Mouse (Mus musculus) embryonic facial prominence, embryonic 14.5 days (tissue): ENCODE data around the gene Pou2f2. TPM values are rescaled to one million over a fixed set of nuclear protein-coding genes. Genes with fewer than 3 reads are reported as not detected.

Experiments used
- ATAC-seq: fragments of 200-750 bp; cut with Nextera tagmentation; 2 replicates; pipeline ENCODE4 v1.8.0; 2017; ENCODE audit warnings: low read depth, moderate number of reproducible peaks, moderate TSS enrichment
- DNase-seq: peaks from one replicate; pipeline ENCODE4 v3.0.0-alpha.2; 2015; ENCODE audit warnings: low spot score
- H3K27ac ChIP-seq: fragments of 300-500 bp; sonication (generic); replicated peaks from 2 replicates; pipeline ENCODE4 v1.5.1; 2014; ENCODE audit warnings: low read depth, mild to moderate bottlenecking, low read length, moderate library complexity
- H3K27me3 ChIP-seq: fragments of 300-500 bp; sonication (generic); replicated peaks from 2 replicates; pipeline ENCODE4 v1.6.1; 2014; ENCODE audit warnings: low read length; ENCODE audit not compliant: control insufficient read depth, insufficient read depth
- H3K36me3 ChIP-seq: fragments of 300-500 bp; sonication (generic); 2 replicates; pipeline ENCODE4 v1.6.1; 2014; ENCODE audit warnings: low read length, mixed read lengths; ENCODE audit not compliant: control insufficient read depth, insufficient read depth
- H3K4me1 ChIP-seq: fragments of 300-500 bp; sonication (generic); 2 replicates; pipeline ENCODE4 v1.6.1; 2014; ENCODE audit warnings: antibody characterized with exemption, low read length; ENCODE audit not compliant: control insufficient read depth, insufficient read depth
- H3K4me2 ChIP-seq: fragments of 300-500 bp; sonication (generic); 2 replicates; pipeline ENCODE4 v1.6.1; 2014; ENCODE audit warnings: low read depth, mild to moderate bottlenecking, low read length, moderate library complexity, mixed read lengths
- H3K4me3 ChIP-seq: fragments of 300-500 bp; sonication (generic); 2 replicates; pipeline ENCODE4 v1.5.1; 2014; ENCODE audit warnings: low read depth, mild to moderate bottlenecking, low read length
- H3K9ac ChIP-seq: fragments of 300-500 bp; sonication (generic); 2 replicates; pipeline ENCODE4 v1.6.1; 2014; ENCODE audit warnings: low read depth, mild to moderate bottlenecking, low read length, moderate library complexity, mixed read lengths
- H3K9me3 ChIP-seq: fragments of 300-500 bp; sonication (generic); 2 replicates; pipeline ENCODE4 v1.6.1; 2016; ENCODE audit warnings: low read length; ENCODE audit not compliant: control insufficient read depth
- WGBS: fragments of 180-500 bp; shearing (Covaris S2); extraction: QIAGEN DNeasy Blood & Tissue Kit; methylation state at CpG from one replicate; pipeline ENCODE4 v1.1.7; 2014; 5-methylcytosine and 5-hydroxymethylcytosine counted together
- polyA plus RNA-seq: library from polyadenylated mRNA; unstranded; fragments of >200 nt; fragmentation: Nextera tagmentation; extraction: Ambion mirVana; gene quantifications from 2 replicates; pipeline ENCODE4 v1.2.1, GENCODE M21; 2014

Pou2f2 gene
- polyA plus RNA-seq, 1 experiment from 2014 or later, result 1.5 TPM

- Histone ChIP-seq H3K4me2 (peak overlapping the region; percentile 92), H3K9me3 (no peaks in the 10 kb centered on the region), H3K27me3 (no peaks in the 10 kb centered on the region), H3K9ac (peak overlapping the region; percentile 74), H3K27ac (0 out of 2 replicates have a peak overlapping the region, but pooled peaks have one; percentile 61), H3K4me3 (peak overlapping the region; percentile 63), H3K4me1 (peaks cover 13% of the 10 kb centered on the region), H3K36me3 (peaks cover 19% of the 10 kb centered on the region; the same call in 1 of the 2 replicates)
- DNase-seq (peak; percentile 67), ATAC-seq (0 out of 2 replicates have a peak, but pooled peaks have one; percentile 8)
- WGBS, result 1% methylated on average over 39 of the region's 53 CpGs
Measured at GRCm38 (mm10) chr7:25218705-25219415, 39.3 kb upstream of the Pou2f2 start.

GRCm38 (mm10) chr7:25217653-25218395, 38.3 kb upstream of the Pou2f2 start:
- Histone ChIP-seq H3K4me1 (peaks cover 13% of the 10 kb centered on the region), H3K9ac (0 out of 2 replicates have a peak overlapping the region, but pooled peaks have one; percentile 25), H3K27me3 (no peaks in the 10 kb centered on the region), H3K4me3 (peak overlapping the region; percentile 63; the same call in 1 of the 2 replicates), H3K36me3 (peaks cover 12% of the 10 kb centered on the region; the same call in 1 of the 2 replicates), H3K4me2 (peak overlapping the region; percentile 92), H3K27ac (no peak overlapping the region), H3K9me3 (no peaks in the 10 kb centered on the region)
- DNase-seq (no peak), ATAC-seq (no peak)
- 62% methylated on average over 8 of the region's 12 CpGs for WGBS

DNA sequence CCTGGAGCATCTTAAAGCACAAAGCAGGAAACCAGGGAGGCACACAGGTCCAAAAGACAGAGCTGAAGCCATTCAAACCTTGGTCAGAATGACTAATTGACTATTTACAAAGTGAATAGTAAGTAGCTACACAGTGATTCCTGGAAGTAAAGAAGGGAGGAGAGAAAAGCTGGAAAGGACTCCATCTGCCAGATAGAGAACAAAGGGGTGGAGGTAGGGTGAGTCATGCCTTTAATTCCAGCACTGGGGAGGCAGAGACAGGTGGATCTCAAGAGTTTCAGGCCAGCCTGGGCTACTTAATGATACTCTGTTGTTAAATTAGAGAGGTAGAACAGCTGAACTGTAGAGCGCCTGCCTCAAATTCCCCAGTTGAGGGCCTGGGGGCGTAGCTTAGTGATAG, 34.6 kb upstream of the Pou2f2 start:
- Histone ChIP-seq H3K27me3 (no peaks in the 10 kb centered on the region), H3K27ac (no peak overlapping the region), H3K9ac (no peak overlapping the region), H3K36me3 (peaks cover 24% of the 10 kb centered on the region; the same call in 1 of the 2 replicates), H3K4me3 (no peak overlapping the region), H3K9me3 (no peaks in the 10 kb centered on the region), H3K4me2 (no peak overlapping the region), H3K4me1 (no peaks in the 10 kb centered on the region; the same call in 1 of the 2 replicates)
- ATAC-seq, result no peak
- DNase-seq, result no peak
- 83% methylated on average over 2 of the region's 2 CpGs for WGBS

DNA sequence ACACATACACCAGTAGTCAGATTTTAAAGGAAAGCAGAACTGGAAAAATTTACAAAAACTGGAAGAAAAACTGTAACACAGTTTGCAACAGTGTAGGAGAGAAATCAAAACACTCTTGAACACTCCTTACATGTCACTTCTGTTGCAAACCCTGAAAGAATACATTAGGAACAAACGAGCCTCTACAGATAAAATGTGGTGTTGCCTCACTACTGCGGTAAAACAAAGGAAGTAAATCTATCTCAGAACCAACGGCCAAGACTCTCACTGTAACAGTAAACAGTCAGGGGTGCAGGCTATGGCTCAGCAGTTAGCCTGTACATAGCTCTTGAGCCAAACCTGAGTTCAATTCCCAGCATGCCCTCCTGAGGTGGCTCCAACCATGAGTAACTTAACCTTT, 33.6 kb upstream of the Pou2f2 start:
- Histone ChIP-seq H3K4me2 (no peak overlapping the region), H3K4me3 (no peak overlapping the region), H3K9ac (no peak overlapping the region), H3K4me1 (no peaks in the 10 kb centered on the region), H3K27me3 (no peaks in the 10 kb centered on the region), H3K27ac (no peak overlapping the region), H3K9me3 (no peaks in the 10 kb centered on the region), H3K36me3 (peaks cover 34% of the 10 kb centered on the region; the same call in 1 of the 2 replicates)
- 82% methylated on average over 3 of the region's 3 CpGs for WGBS
- no peak for DNase-seq
- no peak for ATAC-seq

GRCm38 (mm10) chr7:25210482-25210881, 31.0 kb upstream of the Pou2f2 start:
- Histone ChIP-seq H3K9me3 (no peaks in the 10 kb centered on the region), H3K27me3 (no peaks in the 10 kb centered on the region), H3K4me2 (no peak overlapping the region), H3K36me3 (peaks cover 39% of the 10 kb centered on the region; the same call in 1 of the 2 replicates), H3K9ac (no peak overlapping the region), H3K27ac (no peak overlapping the region), H3K4me1 (no peaks in the 10 kb centered on the region), H3K4me3 (no peak overlapping the region)
- no peak for DNase-seq
- 84% methylated on average over 4 of the region's 4 CpGs for WGBS
- ATAC-seq, result no peak

- Histone ChIP-seq H3K4me3 (no peak overlapping the region), H3K4me2 (no peak overlapping the region), H3K27me3 (no peaks in the 10 kb centered on the region), H3K4me1 (no peaks in the 10 kb centered on the region), H3K27ac (no peak overlapping the region), H3K9me3 (no peaks in the 10 kb centered on the region), H3K9ac (no peak overlapping the region), H3K36me3 (peaks cover 29% of the 10 kb centered on the region; the same call in 1 of the 2 replicates)
- DNase-seq, result peak; percentile 9
- ATAC-seq, result no peak
- WGBS, result 60% methylated on average over 3 of the region's 3 CpGs
Measured at GRCm38 (mm10) chr7:25209161-25209622, 29.7 kb upstream of the Pou2f2 start.

- ATAC-seq (no peak), DNase-seq (no peak)
- peaks cover 51% of the 10 kb centered on the region; the same call in 1 of the 2 replicates for H3K36me3 ChIP-seq
- no peaks in the 10 kb centered on the region for H3K27me3 ChIP-seq
- H3K9me3 ChIP-seq, result no peaks in the 10 kb centered on the region
- H3K4me2 ChIP-seq, result no peak overlapping the region
- no peak overlapping the region for H3K4me3 ChIP-seq
- no peak overlapping the region for H3K27ac ChIP-seq
- 87% methylated on average over 16 of the region's 16 CpGs for WGBS
- H3K9ac ChIP-seq, result no peak overlapping the region
- no peaks in the 10 kb centered on the region for H3K4me1 ChIP-seq
Measured at GRCm38 (mm10) chr7:25206094-25206830, 26.7 kb upstream of the Pou2f2 start.
